Mouse (Mus musculus) heart, adult 9 months (tissue): ENCODE data around the gene Nelfb.
A peak's percentile ranks its signal among the peaks of the same experiment; 100 is the strongest.

Experiments
- DNase-seq, 2 experiments: peaks; one replicate each; pipeline ENCODE4 v3.0.0; 2022; ENCODE audit warnings: low spot score in 2 of 2

Gene Nelfb

GRCm38 (mm10) chr2:25176573-25176972 is 34.7 kb downstream of the Nelfb start:
- DNase-seq: peak in 1 of 2 experiments; percentile 74

- no peak for DNase-seq
Observed at GRCm38 (mm10) chr2:25175690-25176078, 35.6 kb downstream of the Nelfb start.

- no peak for DNase-seq
Observed at GRCm38 (mm10) chr2:25174866-25175689, 36.2 kb downstream of the Nelfb start.

- no peak for DNase-seq
Observed at GRCm38 (mm10) chr2:25173821-25174220, 37.5 kb downstream of the Nelfb start.

- DNase-seq: no peak
Observed at GRCm38 (mm10) chr2:25172629-25173028, 38.7 kb downstream of the Nelfb start.

- DNase-seq: no peak
Observed at GRCm38 (mm10) chr2:25171769-25172153, 39.5 kb downstream of the Nelfb start.

GRCm38 (mm10) chr2:25171101-25171768 is 40.1 kb downstream of the Nelfb start:
- no peak for DNase-seq

- DNase-seq: no peak
Observed at GRCm38 (mm10) chr2:25170326-25171100, 40.8 kb downstream of the Nelfb start.

- no peak for DNase-seq
Observed at GRCm38 (mm10) chr2:25169778-25170177, 41.5 kb downstream of the Nelfb start.

GRCm38 (mm10) chr2:25168665-25168978 is 42.7 kb downstream of the Nelfb start:
- DNase-seq: no peak

GRCm38 (mm10) chr2:25167919-25168664 is 43.2 kb downstream of the Nelfb start:
- peak; percentile 49 to 51 for DNase-seq

- DNase-seq: no peak
Observed at GRCm38 (mm10) chr2:25167481-25167880, 43.8 kb downstream of the Nelfb start.

- DNase-seq: no peak
Observed at GRCm38 (mm10) chr2:25157655-25158054, 53.6 kb downstream of the Nelfb start.

- no peak for DNase-seq
Observed at GRCm38 (mm10) chr2:25156990-25157389, 54.3 kb downstream of the Nelfb start.

- DNase-seq: no peak
Observed at GRCm38 (mm10) chr2:25156177-25156576, 55.1 kb downstream of the Nelfb start.

- DNase-seq: no peak
Observed at GRCm38 (mm10) chr2:25151280-25151956, 59.9 kb downstream of the Nelfb start.
